Mouse (Mus musculus) kidney, adult 2 months (tissue): ENCODE results near the gene Etv4. TPM values are rescaled to one million over a fixed set of nuclear protein-coding genes. Genes with fewer than 3 reads are reported as not detected.
A peak's percentile ranks its signal among the peaks of the same experiment; 100 is the strongest.

ENCODE experiments used
- DNase-seq: peaks from one replicate; pipeline ENCODE4 v3.0.0; 2021
- H3K27ac ChIP-seq: fragments of 200-500 bp; 2 replicates; pipeline ENCODE4 v1.5.1; 2012; ENCODE audit warnings: low read depth, low read length, control low read depth, inconsistent platforms; ENCODE audit not compliant: insufficient read depth
- H3K27me3 ChIP-seq: fragments of 200-500 bp; replicated peaks from 2 replicates; pipeline ENCODE4 v1.6.1; 2012; ENCODE audit warnings: mild to moderate bottlenecking, moderate library complexity, low read length, inconsistent platforms; ENCODE audit not compliant: control insufficient read depth, insufficient read depth
- H3K36me3 ChIP-seq: fragments of 200-500 bp; 2 replicates; pipeline ENCODE4 v1.6.1; 2012; ENCODE audit warnings: mild to moderate bottlenecking, moderate library complexity, low read length, inconsistent platforms; ENCODE audit not compliant: control insufficient read depth, insufficient read depth
- H3K4me1 ChIP-seq: fragments of 200-500 bp; 2 replicates; pipeline ENCODE4 v1.6.1; 2011; ENCODE audit warnings: low read length; ENCODE audit not compliant: control insufficient read depth, insufficient read depth
- H3K4me3 ChIP-seq: fragments of 200-500 bp; 2 replicates; pipeline ENCODE4 v1.5.1; 2011; ENCODE audit warnings: mild to moderate bottlenecking, low read depth, low read length, control low read depth; ENCODE audit not compliant: insufficient read depth
- CTCF ChIP-seq: fragments of 200-500 bp; conservative IDR thresholded peaks from 2 replicates; pipeline ENCODE4 v1.5.1; 2011; ENCODE audit warnings: low read depth, mild to moderate bottlenecking, control low read depth, low read length, moderate library complexity, mixed read lengths; ENCODE audit not compliant: insufficient read depth, insufficient read length
- POLR2A ChIP-seq: fragments of 200-500 bp; IDR thresholded peaks from one replicate; pipeline ENCODE4 v1.6.1; 2011; ENCODE audit warnings: low read depth, low read length, control low read depth
- WGBS: fragments of 180-500 bp; shearing (Covaris S2); methylation state at CpG from one replicate; pipeline ENCODE4 v1.1.7; 2018; 5-methylcytosine and 5-hydroxymethylcytosine counted together
- polyA plus RNA-seq: library from polyadenylated mRNA; depleted of rRNA; stranded (reverse); fragments of >200 nt; gene quantifications from 2 replicates; pipeline ENCODE4 v1.2.3, GENCODE M21; 2012; rRNA removed

The Etv4 gene
- polyA plus RNA-seq, 1 experiment: 1.1 TPM

- DNase-seq: no peak
- H3K27ac ChIP-seq: no peak overlapping the region
- no peaks in the 10 kb centered on the region for H3K4me1 ChIP-seq
- WGBS: 71% methylated on average over 2 of the region's 2 CpGs
- TF ChIP-seq POLR2A (no peak), CTCF (no peak)
- no peak overlapping the region for H3K4me3 ChIP-seq
- no peaks in the 10 kb centered on the region for H3K36me3 ChIP-seq
- H3K27me3 ChIP-seq: no peaks in the 10 kb centered on the region
Measured at GRCm38 (mm10) chr11:101726765-101727164, 58.4 kb downstream of the Etv4 start.

- H3K4me3 ChIP-seq: no peak overlapping the region
- no peaks in the 10 kb centered on the region for H3K27me3 ChIP-seq
- TF ChIP-seq CTCF (no peak), POLR2A (no peak)
- 79% methylated on average over 8 of the region's 8 CpGs for WGBS
- no peaks in the 10 kb centered on the region for H3K36me3 ChIP-seq
- 0 out of 2 replicates have a peak, but pooled peaks cover 3% of the 10 kb centered on the region for H3K4me1 ChIP-seq
- H3K27ac ChIP-seq: no peak overlapping the region
- DNase-seq: no peak
Measured at GRCm38 (mm10) chr11:101725043-101725442, 60.1 kb downstream of the Etv4 start.

GRCm38 (mm10) chr11:101719986-101720520, 65.1 kb downstream of the Etv4 start:
- Histone ChIP-seq H3K4me1 (0 out of 2 replicates have a peak, but pooled peaks cover 10% of the 10 kb centered on the region), H3K4me3 (no peak overlapping the region), H3K36me3 (no peaks in the 10 kb centered on the region), H3K27me3 (no peaks in the 10 kb centered on the region), H3K27ac (peak overlapping the region; percentile 65)
- 62% methylated on average over 21 of the region's 21 CpGs for WGBS
- DNase-seq: no peak
- TF ChIP-seq CTCF: no peak
- TF ChIP-seq POLR2A: no peak

Other genes starting within 250 kb of the Etv4 start
- gene Brca1, start 233.4 kb downstream of the Etv4 start, polyA plus RNA-seq: 0.12 and 0.16 TPM in 2 replicates
- 107 and 134 TPM in 2 replicates for gene Nbr1, start 233.2 kb downstream of the Etv4 start, polyA plus RNA-seq
- gene Tmem106a, start 203.1 kb downstream of the Etv4 start, polyA plus RNA-seq: 392 and 429 TPM in 2 replicates
- not detected in 2 replicates for gene Gm11634, start 186.1 kb downstream of the Etv4 start, polyA plus RNA-seq
- gene Rdm1, start 158.2 kb downstream of the Etv4 start, polyA plus RNA-seq: 41.0 and 45.7 TPM in 2 replicates
- gene Arl4d, start 119.8 kb downstream of the Etv4 start, polyA plus RNA-seq: 23.1 and 27.2 TPM in 2 replicates
- gene Dhx8, start 52.5 kb downstream of the Etv4 start, polyA plus RNA-seq: 9.8 and 10.6 TPM in 2 replicates
- 3.5 and 4.8 TPM in 2 replicates for gene Meox1, start 109.0 kb upstream of the Etv4 start, polyA plus RNA-seq
- 2.0 TPM in 2 replicates for gene Sost, start 181.6 kb upstream of the Etv4 start, polyA plus RNA-seq
- not detected in 2 replicates for gene Cfap97d1, start 198.9 kb upstream of the Etv4 start, polyA plus RNA-seq
- gene Dusp3, start 201.6 kb upstream of the Etv4 start, polyA plus RNA-seq: 67.8 and 92.4 TPM in 2 replicates
- 2.3 and 3.5 TPM in 2 replicates for gene Mpp3, start 243.1 kb upstream of the Etv4 start, polyA plus RNA-seq